Mouse (Mus musculus): ENCODE measurements at regions not wholly inside any gene's neighbourhood (a gene's known extent, or its start where the extent isn't known, plus 50 kb on each side); places are given as distances from the start of the nearest gene placed in this dataset.

DNA sequence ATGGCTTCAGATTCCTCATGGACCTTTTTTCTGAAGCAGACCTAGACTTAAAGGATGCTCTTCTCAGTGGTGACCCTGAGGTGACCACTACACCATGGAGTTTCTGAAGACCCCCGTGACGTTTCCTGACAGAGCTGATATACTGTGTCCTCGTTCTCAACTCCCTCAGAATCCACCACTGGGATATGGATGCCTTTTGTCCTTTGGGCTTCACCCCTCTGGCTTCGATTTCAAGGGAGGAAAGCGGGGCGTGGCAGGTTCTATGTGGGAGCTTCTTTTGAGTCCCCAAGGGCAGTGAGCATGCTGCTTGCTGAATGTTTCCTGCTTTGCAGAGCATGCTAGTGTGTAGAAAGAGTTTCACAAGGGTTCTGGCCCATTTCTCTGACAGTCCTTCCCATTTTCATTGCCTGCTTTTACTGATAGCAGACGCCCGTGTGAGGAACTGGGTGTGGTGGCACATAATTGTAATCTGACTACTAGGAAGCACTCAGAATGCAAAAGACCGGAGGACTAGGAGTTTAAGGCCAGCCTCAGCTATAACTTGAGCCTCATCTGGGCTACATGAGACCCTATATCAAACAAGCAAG, 204.0 kb upstream of the Id2 start:
- TF ChIP-seq CTCF (IDR thresholded peaks at IDR 0.05; ENCODE audit: low read depth, low read length) (no peak), POLR2A (IDR thresholded peaks at IDR 0.05; ENCODE audit: borderline replicate concordance, low read depth, low read length) (no peak)

Data from bone marrow macrophage, adult 2 months (primary cell).